Mouse (Mus musculus) embryonic fibroblast, embryonic 13.5 days (primary cell): Measurements from ENCODE around the gene Myo1e. TPM values are rescaled to one million over a fixed set of nuclear protein-coding genes. Genes with fewer than 3 reads are reported as not detected.

Experiments
- H3K27ac ChIP-seq: 2 replicates; pipeline ENCODE4 v1.5.1; 2012; ENCODE audit warnings: low read length, control low read depth, inconsistent platforms; ENCODE audit not compliant: insufficient read depth
- H3K4me1 ChIP-seq: 2 replicates; pipeline ENCODE4 v1.6.1; 2011; ENCODE audit warnings: low read length; ENCODE audit not compliant: control insufficient read depth, insufficient read depth
- H3K4me3 ChIP-seq: 2 replicates; pipeline ENCODE4 v1.5.1; 2011; ENCODE audit warnings: mild to moderate bottlenecking, control low read depth, low read length; ENCODE audit not compliant: insufficient read depth
- CTCF ChIP-seq: IDR thresholded peaks from 2 replicates; pipeline ENCODE4 v1.5.1; 2011; ENCODE audit warnings: mild to moderate bottlenecking, control low read depth, low read length, moderate library complexity, borderline replicate concordance; ENCODE audit not compliant: insufficient read depth
- POLR2A ChIP-seq: IDR thresholded peaks from 2 replicates; pipeline ENCODE4 v1.6.1; 2011; ENCODE audit warnings: low read depth, mild to moderate bottlenecking, control low read depth, low read length, moderate library complexity
- polyA plus RNA-seq: library from polyadenylated mRNA; stranded (reverse); fragments of >200 nt; gene quantifications from 2 replicates; pipeline ENCODE4 v1.2.4, GENCODE M21; 2011; ENCODE audit warnings: low read depth; ENCODE audit not compliant: missing spikeins, insufficient read length

Myo1e gene
- polyA plus RNA-seq, 1 experiment = 43.6 TPM

GRCm38 (mm10) chr9:70274887-70275555 lies 67.9 kb downstream of the Myo1e start:
- no peak overlapping the region for H3K4me3 ChIP-seq
- H3K27ac ChIP-seq = no peak overlapping the region
- TF ChIP-seq CTCF (no peak), POLR2A (no peak)
- peaks cover 3% of the 10 kb centered on the region for H3K4me1 ChIP-seq

- H3K4me1 ChIP-seq = peaks cover 3% of the 10 kb centered on the region
- no peak overlapping the region for H3K4me3 ChIP-seq
- no peak for TF ChIP-seq POLR2A
- no peak for TF ChIP-seq CTCF
- H3K27ac ChIP-seq = no peak overlapping the region
Observed at GRCm38 (mm10) chr9:70277076-70277475, 69.9 kb downstream of the Myo1e start.

GRCm38 (mm10) chr9:70277529-70277982 lies 70.4 kb downstream of the Myo1e start:
- TF ChIP-seq POLR2A (no peak), CTCF (no peak)
- Histone ChIP-seq H3K4me1 (peaks cover 3% of the 10 kb centered on the region), H3K27ac (no peak overlapping the region), H3K4me3 (no peak overlapping the region)

- no peak for TF ChIP-seq CTCF
- no peak for TF ChIP-seq POLR2A
- Histone ChIP-seq H3K27ac (no peak overlapping the region), H3K4me1 (peaks cover 8% of the 10 kb centered on the region), H3K4me3 (no peak overlapping the region)
Observed at GRCm38 (mm10) chr9:70281407-70281806, 74.3 kb downstream of the Myo1e start.

GRCm38 (mm10) chr9:70282107-70282506 lies 75.0 kb downstream of the Myo1e start:
- no peak overlapping the region for H3K4me3 ChIP-seq
- H3K4me1 ChIP-seq = peaks cover 8% of the 10 kb centered on the region
- no peak for TF ChIP-seq CTCF
- no peak for TF ChIP-seq POLR2A
- no peak overlapping the region for H3K27ac ChIP-seq

GRCm38 (mm10) chr9:70283151-70283550 lies 76.0 kb downstream of the Myo1e start:
- H3K27ac ChIP-seq = no peak overlapping the region

GRCm38 (mm10) chr9:70284584-70285140 lies 77.5 kb downstream of the Myo1e start:
- H3K4me3 ChIP-seq = no peak overlapping the region
- peak overlapping the region; percentile 72 for H3K27ac ChIP-seq
- H3K4me1 ChIP-seq = peaks cover 6% of the 10 kb centered on the region; the same call in 1 of the 2 replicates
- TF ChIP-seq CTCF = no peak
- TF ChIP-seq POLR2A = no peak

More at GRCm38 (mm10) chr9:70283151-70283550, 76.0 kb downstream of the Myo1e start:
- H3K4me1 ChIP-seq = peaks cover 8% of the 10 kb centered on the region
- H3K4me3 ChIP-seq = no peak overlapping the region
- TF ChIP-seq CTCF = no peak

GRCm38 (mm10) chr9:70290785-70291184 lies 83.6 kb downstream of the Myo1e start:
- peak overlapping the region; percentile 77 for H3K27ac ChIP-seq
- TF ChIP-seq CTCF = no peak
- TF ChIP-seq POLR2A = no peak
- H3K4me3 ChIP-seq = no peak overlapping the region
- H3K4me1 ChIP-seq = peaks cover 23% of the 10 kb centered on the region

- Histone ChIP-seq H3K27ac (no peak overlapping the region), H3K4me3 (no peak overlapping the region), H3K4me1 (peaks cover 6% of the 10 kb centered on the region)
- TF ChIP-seq POLR2A = no peak
- TF ChIP-seq CTCF = no peak
Observed at GRCm38 (mm10) chr9:70296916-70297315, 89.8 kb downstream of the Myo1e start.

GRCm38 (mm10) chr9:70298221-70298620 lies 91.1 kb downstream of the Myo1e start:
- Histone ChIP-seq H3K4me1 (no peaks in the 10 kb centered on the region), H3K4me3 (no peak overlapping the region), H3K27ac (no peak overlapping the region)
- TF ChIP-seq CTCF (no peak), POLR2A (no peak)

GRCm38 (mm10) chr9:70300705-70301104 lies 93.6 kb downstream of the Myo1e start:
- no peak for TF ChIP-seq CTCF
- TF ChIP-seq POLR2A = no peak
- Histone ChIP-seq H3K4me3 (no peak overlapping the region), H3K27ac (no peak overlapping the region), H3K4me1 (no peaks in the 10 kb centered on the region)

GRCm38 (mm10) chr9:70301598-70301997 lies 94.4 kb downstream of the Myo1e start:
- TF ChIP-seq CTCF (no peak), POLR2A (no peak)
- Histone ChIP-seq H3K4me1 (no peaks in the 10 kb centered on the region), H3K27ac (no peak overlapping the region), H3K4me3 (no peak overlapping the region)
